Mouse (Mus musculus) hindbrain, embryonic 12.5 days (tissue): ENCODE data around the gene Ube2f. TPM values are rescaled to one million over a fixed set of nuclear protein-coding genes. Genes with fewer than 3 reads are reported as not detected.

Experiments used
- ATAC-seq: fragments of 200-750 bp; cut with Nextera tagmentation; 2 replicates; pipeline ENCODE4 v1.8.0; 2017; ENCODE audit warnings: moderate TSS enrichment; ENCODE audit not compliant: low FRiP score
- H3K27ac ChIP-seq: fragments of 300-500 bp; sonication (generic); 2 replicates; pipeline ENCODE4 v1.5.1; 2016; ENCODE audit warnings: mild to moderate bottlenecking
- H3K27me3 ChIP-seq: fragments of 300-500 bp; sonication (generic); 2 replicates; pipeline ENCODE4 v1.6.1; 2016; ENCODE audit warnings: mild to moderate bottlenecking
- H3K36me3 ChIP-seq: fragments of 300-500 bp; sonication (generic); 2 replicates; pipeline ENCODE4 v1.6.1; 2016; ENCODE audit warnings: mild to moderate bottlenecking
- H3K4me1 ChIP-seq: fragments of 300-500 bp; sonication (generic); 2 replicates; pipeline ENCODE4 v1.6.1; 2016
- H3K4me2 ChIP-seq: fragments of 300-500 bp; sonication (generic); replicated peaks from 2 replicates; pipeline ENCODE4 v1.6.1; 2016; ENCODE audit warnings: mild to moderate bottlenecking
- H3K4me3 ChIP-seq: fragments of 300-500 bp; sonication (generic); 2 replicates; pipeline ENCODE4 v1.5.1; 2016; ENCODE audit warnings: mild to moderate bottlenecking
- H3K9ac ChIP-seq: fragments of 300-500 bp; sonication (generic); 2 replicates; pipeline ENCODE4 v1.6.1; 2016; ENCODE audit warnings: mild to moderate bottlenecking, moderate library complexity
- H3K9me3 ChIP-seq: fragments of 300-500 bp; sonication (generic); replicated peaks from 2 replicates; pipeline ENCODE4 v1.6.1; 2016; ENCODE audit warnings: mild to moderate bottlenecking
- WGBS: fragments of 180-500 bp; shearing (Covaris S2); methylation state at CpG from one replicate; pipeline ENCODE4 v1.1.7; 2016; 5-methylcytosine and 5-hydroxymethylcytosine counted together
- polyA plus RNA-seq: library from polyadenylated mRNA; unstranded; fragments of >200 nt; fragmentation: Nextera tagmentation; extraction: Ambion mirVana; gene quantifications from 2 replicates; pipeline ENCODE4 v1.2.1, GENCODE M21; 2016

Gene Ube2f
- 67.5 and 71.8 TPM in 2 replicates for polyA plus RNA-seq

- Histone ChIP-seq H3K9me3 (no peaks in the 10 kb centered on the region), H3K36me3 (no peaks in the 10 kb centered on the region), H3K27me3 (no peaks in the 10 kb centered on the region), H3K9ac (peak within 1 kb of the TSS; percentile 99), H3K4me2 (peak within 1 kb of the TSS; percentile 86), H3K4me1 (peaks cover 26% of the 10 kb centered on the region), H3K27ac (peak within 1 kb of the TSS; percentile 85), H3K4me3 (peak within 1 kb of the TSS; percentile 100)
- under 1% methylated on average over 43 of the region's 43 CpGs for WGBS
- ATAC-seq, result peak; percentile 100
These were observed at the start of gene Ube2f for GRCm38 (mm10) chr1:91249564-91250414. Ube2f (plus strand) TSS chr1:91250304.

GRCm38 (mm10) chr1:91201122-91201521 lies 49.0 kb upstream of the Ube2f start:
- no peak overlapping the region for H3K9ac ChIP-seq
- 56% methylated on average over 3 of the region's 3 CpGs for WGBS
- no peaks in the 10 kb centered on the region for H3K9me3 ChIP-seq
- no peaks in the 10 kb centered on the region for H3K36me3 ChIP-seq
- 0 out of 2 replicates have a peak, but pooled peaks cover 4% of the 10 kb centered on the region for H3K4me1 ChIP-seq
- no peak for ATAC-seq
- no peak overlapping the region for H3K27ac ChIP-seq
- no peak overlapping the region for H3K4me3 ChIP-seq
- no peak overlapping the region for H3K4me2 ChIP-seq
- H3K27me3 ChIP-seq, result no peaks in the 10 kb centered on the region

- H3K4me1 ChIP-seq, result 0 out of 2 replicates have a peak, but pooled peaks cover 4% of the 10 kb centered on the region
- H3K4me3 ChIP-seq, result no peak overlapping the region
- no peak overlapping the region for H3K9ac ChIP-seq
- H3K4me2 ChIP-seq, result no peak overlapping the region
- no peak overlapping the region for H3K27ac ChIP-seq
- H3K27me3 ChIP-seq, result no peaks in the 10 kb centered on the region; the same call in 1 of the 2 replicates
- H3K9me3 ChIP-seq, result no peaks in the 10 kb centered on the region
- ATAC-seq, result no peak
- WGBS, result 86% methylated on average over 5 of the region's 5 CpGs
- H3K36me3 ChIP-seq, result no peaks in the 10 kb centered on the region
These were observed 45.8 kb upstream of the Ube2f start for GRCm38 (mm10) chr1:91204221-91204765.

- WGBS, result 80% methylated on average over 6 of the region's 6 CpGs
These were observed 44.5 kb upstream of the Ube2f start for GRCm38 (mm10) chr1:91205651-91206050.

GRCm38 (mm10) chr1:91206336-91206735 lies 43.8 kb upstream of the Ube2f start:
- no peaks in the 10 kb centered on the region for H3K9me3 ChIP-seq
- 84% methylated on average over 8 of the region's 8 CpGs for WGBS

More at GRCm38 (mm10) chr1:91205651-91206050, 44.5 kb upstream of the Ube2f start:
- no peak for ATAC-seq
- Histone ChIP-seq H3K4me3 (no peak overlapping the region), H3K27ac (no peak overlapping the region), H3K4me2 (no peak overlapping the region), H3K9ac (no peak overlapping the region), H3K9me3 (no peaks in the 10 kb centered on the region), H3K36me3 (no peaks in the 10 kb centered on the region), H3K27me3 (no peaks in the 10 kb centered on the region; the same call in 1 of the 2 replicates), H3K4me1 (0 out of 2 replicates have a peak, but pooled peaks cover 4% of the 10 kb centered on the region)

GRCm38 (mm10) chr1:91206873-91207272 lies 43.2 kb upstream of the Ube2f start:
- 83% methylated on average over 5 of the region's 5 CpGs for WGBS

More at GRCm38 (mm10) chr1:91206336-91206735, 43.8 kb upstream of the Ube2f start:
- Histone ChIP-seq H3K27ac (no peak overlapping the region), H3K36me3 (no peaks in the 10 kb centered on the region), H3K4me1 (no peaks in the 10 kb centered on the region), H3K27me3 (no peaks in the 10 kb centered on the region; the same call in 1 of the 2 replicates), H3K4me2 (no peak overlapping the region), H3K4me3 (no peak overlapping the region), H3K9ac (no peak overlapping the region)
- ATAC-seq, result no peak

GRCm38 (mm10) chr1:91207334-91208074 lies 42.6 kb upstream of the Ube2f start:
- Histone ChIP-seq H3K4me2 (no peak overlapping the region), H3K27me3 (no peaks in the 10 kb centered on the region; the same call in 1 of the 2 replicates), H3K4me1 (no peaks in the 10 kb centered on the region), H3K36me3 (no peaks in the 10 kb centered on the region), H3K27ac (no peak overlapping the region), H3K9ac (no peak overlapping the region), H3K9me3 (no peaks in the 10 kb centered on the region), H3K4me3 (no peak overlapping the region)
- no peak for ATAC-seq
- 81% methylated on average over 3 of the region's 3 CpGs for WGBS

More at GRCm38 (mm10) chr1:91206873-91207272, 43.2 kb upstream of the Ube2f start:
- H3K4me1 ChIP-seq, result no peaks in the 10 kb centered on the region
- no peaks in the 10 kb centered on the region for H3K36me3 ChIP-seq
- H3K27ac ChIP-seq, result no peak overlapping the region
- H3K9ac ChIP-seq, result no peak overlapping the region
- no peak for ATAC-seq
- no peak overlapping the region for H3K4me3 ChIP-seq
- no peak overlapping the region for H3K4me2 ChIP-seq
- H3K9me3 ChIP-seq, result no peaks in the 10 kb centered on the region
- no peaks in the 10 kb centered on the region; the same call in 1 of the 2 replicates for H3K27me3 ChIP-seq

GRCm38 (mm10) chr1:91209343-91209742 lies 40.8 kb upstream of the Ube2f start:
- H3K9me3 ChIP-seq, result no peaks in the 10 kb centered on the region
- no peak overlapping the region for H3K27ac ChIP-seq
- no peaks in the 10 kb centered on the region; the same call in 1 of the 2 replicates for H3K27me3 ChIP-seq
- no peak overlapping the region for H3K4me2 ChIP-seq
- no peak overlapping the region for H3K9ac ChIP-seq
- no peak for ATAC-seq
- no peaks in the 10 kb centered on the region for H3K36me3 ChIP-seq
- H3K4me1 ChIP-seq, result no peaks in the 10 kb centered on the region
- no peak overlapping the region for H3K4me3 ChIP-seq
- 89% methylated on average over 6 of the region's 6 CpGs for WGBS

- no peaks in the 10 kb centered on the region for H3K4me1 ChIP-seq
- no peak overlapping the region for H3K9ac ChIP-seq
- no peak for ATAC-seq
- H3K9me3 ChIP-seq, result no peaks in the 10 kb centered on the region
- H3K4me3 ChIP-seq, result no peak overlapping the region
- H3K36me3 ChIP-seq, result no peaks in the 10 kb centered on the region
- 81% methylated on average over 6 of the region's 6 CpGs for WGBS
- no peak overlapping the region for H3K27ac ChIP-seq
- H3K4me2 ChIP-seq, result no peak overlapping the region
- H3K27me3 ChIP-seq, result no peaks in the 10 kb centered on the region; the same call in 1 of the 2 replicates
These were observed 40.3 kb upstream of the Ube2f start for GRCm38 (mm10) chr1:91209785-91210184.

- Histone ChIP-seq H3K9ac (no peak overlapping the region), H3K9me3 (no peaks in the 10 kb centered on the region), H3K4me2 (no peak overlapping the region), H3K27ac (no peak overlapping the region), H3K27me3 (no peaks in the 10 kb centered on the region; the same call in 1 of the 2 replicates), H3K36me3 (no peaks in the 10 kb centered on the region), H3K4me3 (no peak overlapping the region), H3K4me1 (no peaks in the 10 kb centered on the region)
- 91% methylated on average over 1 of the region's 1 CpGs for WGBS
- ATAC-seq, result peak; percentile 58; the same call in 1 of the 2 replicates
These were observed 39.0 kb upstream of the Ube2f start for GRCm38 (mm10) chr1:91211099-91211498.

GRCm38 (mm10) chr1:91211591-91212008 lies 38.5 kb upstream of the Ube2f start:
- Histone ChIP-seq H3K27ac (no peak overlapping the region), H3K36me3 (no peaks in the 10 kb centered on the region), H3K4me2 (no peak overlapping the region), H3K9me3 (no peaks in the 10 kb centered on the region), H3K27me3 (no peaks in the 10 kb centered on the region; the same call in 1 of the 2 replicates), H3K9ac (no peak overlapping the region), H3K4me1 (no peaks in the 10 kb centered on the region), H3K4me3 (no peak overlapping the region)
- ATAC-seq, result no peak
- 88% methylated on average over 7 of the region's 7 CpGs for WGBS

- H3K4me3 ChIP-seq, result no peak overlapping the region
- no peaks in the 10 kb centered on the region for H3K27me3 ChIP-seq
- H3K36me3 ChIP-seq, result no peaks in the 10 kb centered on the region
- H3K27ac ChIP-seq, result no peak overlapping the region
- no peaks in the 10 kb centered on the region for H3K9me3 ChIP-seq
- H3K4me1 ChIP-seq, result no peaks in the 10 kb centered on the region
- H3K4me2 ChIP-seq, result no peak overlapping the region
- 95% methylated on average over 1 of the region's 1 CpGs for WGBS
- no peak for ATAC-seq
- no peak overlapping the region for H3K9ac ChIP-seq
These were observed 34.8 kb upstream of the Ube2f start for GRCm38 (mm10) chr1:91215264-91215663.
